Comparison of ENCODE assay signal across 8 mouse cellular contexts in the genomic region with DNA sequence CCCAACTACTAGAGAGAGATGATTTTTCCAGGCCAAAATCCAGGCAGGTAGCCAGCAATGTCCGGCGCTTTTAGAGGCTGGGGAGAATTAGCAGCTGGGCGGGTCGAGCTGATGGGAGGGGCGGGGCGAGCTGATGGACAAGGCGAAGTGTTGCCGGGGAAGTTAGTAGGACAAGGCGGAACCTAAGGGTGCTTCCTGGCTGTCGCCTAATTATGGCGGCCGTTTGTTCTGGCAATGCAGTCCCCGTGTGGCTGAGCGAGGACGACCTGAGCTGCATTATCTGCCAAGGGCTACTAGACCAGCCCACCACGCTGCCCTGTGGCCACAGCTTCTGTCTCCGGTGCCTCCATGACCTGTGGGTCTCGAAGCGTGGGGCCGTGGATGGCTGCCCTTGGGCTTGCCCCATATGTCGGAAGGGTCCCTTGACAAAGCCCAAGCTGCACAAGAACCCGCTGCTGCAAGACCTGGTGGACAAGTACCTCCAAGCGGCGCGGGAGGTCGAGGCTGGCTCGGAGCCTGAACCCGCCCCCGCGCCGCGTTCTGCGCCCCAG. TPM values are rescaled to one million over a fixed set of nuclear protein-coding genes. Genes with fewer than 3 reads are reported as not detected.
DNase-seq lines count a peak whose midpoint lies in the region; ATAC-seq and TF ChIP-seq lines count a peak whose summit lies in the region.

A gene (plus strand): TSS at position 147 of the 551 bp plus-strand sequence.

- peak; percentile 99 for DNase-seq in NIH3T3 (ENCODE audit: low read depth)
- DNase-seq in cerebellum, postnatal 10 days = peak; percentile 96 to 97
- DNase-seq in frontal cortex, adult 2 months (ENCODE audit: extremely low spot score in 1 of 2, low spot score in 1 of 2) = peak; percentile 72 to 81
- peak; percentile 78 for DNase-seq in hindbrain, embryonic 11.5 days (ENCODE audit: low spot score)
- peak; percentile 78 to 84 for DNase-seq in layer of hippocampus, postnatal 10 days (ENCODE audit: low spot score in 2 of 2)
- DNase-seq in lung, postnatal 0 days (ENCODE audit: low spot score) = peak; percentile 96
- peak; percentile 82 for DNase-seq in ovary, postnatal 10 days (ENCODE audit: low spot score)
- peak; percentile 55 for DNase-seq in thymus, postnatal 0 days (ENCODE audit: low spot score)

- peak within 1 kb of the TSS; percentile 46 for H3K9ac ChIP-seq in hindbrain, embryonic 11.5 days (ENCODE audit: low read depth, low read length)
- H3K9ac ChIP-seq in lung, postnatal 0 days (replicated peaks; ENCODE audit: low read depth) = peak within 1 kb of the TSS; percentile 76

- H3K36me3 ChIP-seq in hindbrain, embryonic 11.5 days (ENCODE audit: control insufficient read depth, insufficient read depth, low read length) = no peaks in the 10 kb centered on the region
- H3K36me3 ChIP-seq in lung, postnatal 0 days (ENCODE audit: insufficient read depth, low read length) = no peaks in the 10 kb centered on the region

- 5% methylated on average over 33 of the region's 33 CpGs for WGBS in hindbrain, embryonic 11.5 days
- 1% methylated on average over 33 of the region's 33 CpGs for WGBS in lung, postnatal 0 days

- no peaks in the 10 kb centered on the region for H3K4me1 ChIP-seq in hindbrain, embryonic 11.5 days (replicated peaks; ENCODE audit: control insufficient read depth, insufficient read depth, low read length)
- peaks cover 8% of the 10 kb centered on the region; the same call in 1 of the 2 replicates for H3K4me1 ChIP-seq in lung, postnatal 0 days (ENCODE audit: insufficient read depth, low read depth, low read length)

- H3K4me2 ChIP-seq in hindbrain, embryonic 11.5 days (replicated peaks; ENCODE audit: low read depth, low read length) = peak within 1 kb of the TSS; percentile 42
- peak within 1 kb of the TSS; percentile 79 for H3K4me2 ChIP-seq in lung, postnatal 0 days (replicated peaks; ENCODE audit: low read depth, low read length)

- peak; percentile 54; the same call in 1 of the 2 replicates for ATAC-seq in hindbrain, embryonic 11.5 days (ENCODE audit: low FRiP score)
- ATAC-seq in lung, postnatal 0 days = peak; percentile 99

- no peak for TF ChIP-seq CTCF in lung, postnatal 0 days (IDR thresholded peaks at IDR 0.05)

- H3K4me3 ChIP-seq in hindbrain, embryonic 11.5 days (ENCODE audit: low read depth, low read length) = peak within 1 kb of the TSS; percentile 42
- H3K4me3 ChIP-seq in lung, postnatal 0 days (ENCODE audit: low read depth, low read length) = peak within 1 kb of the TSS; percentile 86

- H3K9me3 ChIP-seq in hindbrain, embryonic 11.5 days (ENCODE audit: control insufficient read depth, low read length) = no peaks in the 10 kb centered on the region
- H3K9me3 ChIP-seq in lung, postnatal 0 days (ENCODE audit: low read length) = no peaks in the 10 kb centered on the region

- H3K27me3 ChIP-seq in hindbrain, embryonic 11.5 days (ENCODE audit: control insufficient read depth, insufficient read depth, low read length) = no peaks in the 10 kb centered on the region
- no peaks in the 10 kb centered on the region for H3K27me3 ChIP-seq in lung, postnatal 0 days (replicated peaks; ENCODE audit: insufficient read depth, low read length)

- H3K27ac ChIP-seq in hindbrain, embryonic 11.5 days (ENCODE audit: low read depth, low read length) = no peak within 1 kb of the TSS
- H3K27ac ChIP-seq in lung, postnatal 0 days (ENCODE audit: low read length) = peak within 1 kb of the TSS; percentile 92

- no peak; the same call in 1 of the 2 replicates for TF ChIP-seq EP300 in lung, postnatal 0 days (IDR thresholded peaks at IDR 0.05)

RNA-seq across cellular contexts. Expression of the gene that starts here (rescaled TPM):
- polyA plus RNA-seq in frontal cortex, adult 2 months (2012; rRNA removed) = 4.3 and 4.6 TPM in 2 replicates
- 3.3 and 3.8 TPM in 2 replicates for polyA plus RNA-seq in hindbrain, embryonic 11.5 days (2014; fragmentation: Nextera tagmentation; extraction: Ambion mirVana)
- 1 to 10 TPM; 3.3 to 4.1 TPM for total RNA-seq in layer of hippocampus, postnatal 10 days (2021)
- 13.7 and 16.1 TPM in 2 replicates for polyA plus RNA-seq in lung, postnatal 0 days (2015; fragmentation: Nextera tagmentation; extraction: Ambion mirVana)
- 7.7 and 8.2 TPM in 2 replicates for polyA plus RNA-seq in thymus, postnatal 0 days (2015; fragmentation: Nextera tagmentation; extraction: Ambion mirVana)
